Mouse (Mus musculus) kidney, embryonic 14.5 days (tissue): ENCODE data around the gene Gm21861. TPM values are rescaled to one million over a fixed set of nuclear protein-coding genes. Genes with fewer than 3 reads are reported as not detected.
"Not testable (repeated sequence)": the region's sequence is repeated elsewhere in the genome, so short reads cannot be mapped to it uniquely, and the experiment has no call there.

Experiments used
- ATAC-seq: fragments of 200-750 bp; cut with Nextera tagmentation; 2 replicates; pipeline ENCODE4 v1.8.0; 2017; ENCODE audit warnings: moderate number of reproducible peaks, mild to moderate bottlenecking, moderate TSS enrichment, moderate library complexity; ENCODE audit not compliant: low FRiP score, low TSS enrichment
- H3K27ac ChIP-seq: fragments of 300-500 bp; sonication (generic); 2 replicates; pipeline ENCODE4 v1.5.1; 2014; ENCODE audit warnings: low read depth, mild to moderate bottlenecking, low read length, moderate library complexity, mixed read lengths
- H3K27me3 ChIP-seq: fragments of 300-500 bp; sonication (generic); 2 replicates; pipeline ENCODE4 v1.6.1; 2014; ENCODE audit warnings: mild to moderate bottlenecking, low read length; ENCODE audit not compliant: control insufficient read depth, insufficient read depth
- H3K36me3 ChIP-seq: fragments of 300-500 bp; sonication (generic); 2 replicates; pipeline ENCODE4 v1.6.1; 2014; ENCODE audit warnings: low read length, mixed read lengths; ENCODE audit not compliant: control insufficient read depth, insufficient read depth
- H3K4me1 ChIP-seq: fragments of 300-500 bp; sonication (generic); 2 replicates; pipeline ENCODE4 v1.6.1; 2014; ENCODE audit warnings: low read length, mixed read lengths; ENCODE audit not compliant: control insufficient read depth, insufficient read depth
- H3K4me2 ChIP-seq: fragments of 300-500 bp; sonication (generic); replicated peaks from 2 replicates; pipeline ENCODE4 v1.6.1; 2014; ENCODE audit warnings: low read depth, mild to moderate bottlenecking, low read length
- H3K4me3 ChIP-seq: fragments of 300-500 bp; sonication (generic); 2 replicates; pipeline ENCODE4 v1.5.1; 2014; ENCODE audit warnings: mild to moderate bottlenecking, low read length
- H3K9ac ChIP-seq: fragments of 300-500 bp; sonication (generic); 2 replicates; pipeline ENCODE4 v1.6.1; 2014; ENCODE audit warnings: low read depth, mild to moderate bottlenecking, low read length, moderate library complexity
- H3K9me3 ChIP-seq: fragments of 300-500 bp; sonication (generic); 2 replicates; pipeline ENCODE4 v1.6.1; 2016; ENCODE audit warnings: low read length; ENCODE audit not compliant: control insufficient read depth
- WGBS: fragments of 180-500 bp; shearing (Covaris S2); extraction: QIAGEN DNeasy Blood & Tissue Kit; methylation state at CpG from one replicate; pipeline ENCODE4 v1.1.7; 2014; 5-methylcytosine and 5-hydroxymethylcytosine counted together
- polyA plus RNA-seq: library from polyadenylated mRNA; unstranded; fragments of >200 nt; fragmentation: Nextera tagmentation; extraction: Ambion mirVana; gene quantifications from 2 replicates; pipeline ENCODE4 v1.2.1, GENCODE M21; 2014

Gm21861 gene
- polyA plus RNA-seq = not detected in 2 replicates

GRCm38 (mm10) chrY:58814497-58814896 lies at the start of gene Gm21861:
Gene Gm21861 (minus strand): TSS chrY:58814597.
- H3K4me2 ChIP-seq, H3K36me3 ChIP-seq, H3K27ac ChIP-seq, H3K9ac ChIP-seq, ATAC-seq, H3K4me1 ChIP-seq, H3K4me3 ChIP-seq, H3K27me3 ChIP-seq, H3K9me3 ChIP-seq: not testable (repeated sequence)
- WGBS = no CpG with 5 or more reads among the region's 7 CpGs
